Mouse (Mus musculus) natural killer cell, adult 2 months (primary cell): Measurements from ENCODE around the gene Idnk.
"Not testable (repeated sequence)": the region's sequence is repeated elsewhere in the genome, so short reads cannot be mapped to it uniquely, and the experiment has no call there.

Experiments
- DNase-seq, 2 experiments: peaks; one replicate each; pipeline ENCODE4 v3.0.0; 2022; ENCODE audit warnings: low spot score in 2 of 2

Gene Idnk

GRCm38 (mm10) chr13:58146603-58147002, 10.8 kb upstream of the Idnk start:
- not testable (repeated sequence) for DNase-seq

- DNase-seq: no peak
These were observed 9.7 kb upstream of the Idnk start for GRCm38 (mm10) chr13:58147760-58148159.

- DNase-seq: no peak
These were observed 9.1 kb upstream of the Idnk start for GRCm38 (mm10) chr13:58148256-58148831.

GRCm38 (mm10) chr13:58149033-58149558, 8.4 kb upstream of the Idnk start:
- no peak for DNase-seq

GRCm38 (mm10) chr13:58149629-58150028, 7.8 kb upstream of the Idnk start:
- DNase-seq: no peak

GRCm38 (mm10) chr13:58150442-58150841, 7.0 kb upstream of the Idnk start:
- DNase-seq: no peak

GRCm38 (mm10) chr13:58156031-58156430, 1.4 kb upstream of the Idnk start:
- DNase-seq: peak; percentile 5 to 26

GRCm38 (mm10) chr13:58157036-58157435, 413 bp upstream of the Idnk start:
- DNase-seq: no peak

GRCm38 (mm10) chr13:58158099-58158912, 857 bp downstream of the Idnk start:
- peak; percentile 79 to 86 for DNase-seq

GRCm38 (mm10) chr13:58160761-58161160, 3.3 kb downstream of the Idnk start:
- DNase-seq: no peak

- DNase-seq: no peak
These were observed 5.9 kb downstream of the Idnk start for GRCm38 (mm10) chr13:58163343-58163742.

GRCm38 (mm10) chr13:58168119-58168518, 10.7 kb downstream of the Idnk start:
- no peak for DNase-seq

GRCm38 (mm10) chr13:58176105-58176504, 18.7 kb downstream of the Idnk start:
- no peak for DNase-seq

- peak; percentile 97 for DNase-seq
These were observed 20.2 kb downstream of the Idnk start for GRCm38 (mm10) chr13:58177511-58178208.

GRCm38 (mm10) chr13:58181607-58182551, 24.4 kb downstream of the Idnk start:
- no peak for DNase-seq

GRCm38 (mm10) chr13:58184111-58184510, 26.7 kb downstream of the Idnk start:
- DNase-seq: no peak

GRCm38 (mm10) chr13:58186281-58186680, 28.8 kb downstream of the Idnk start:
- no peak for DNase-seq

GRCm38 (mm10) chr13:58187751-58188150, 30.3 kb downstream of the Idnk start:
- DNase-seq: no peak

- DNase-seq: peak; percentile 78 to 87
These were observed 31.0 kb downstream of the Idnk start for GRCm38 (mm10) chr13:58188412-58188811.

GRCm38 (mm10) chr13:58189473-58189872, 32.0 kb downstream of the Idnk start:
- DNase-seq: no peak

- no peak for DNase-seq
These were observed 34.1 kb downstream of the Idnk start for GRCm38 (mm10) chr13:58191516-58191915.
